Mouse (Mus musculus): ENCODE data around the gene Mab21l1.

The Mab21l1 gene

DNA sequence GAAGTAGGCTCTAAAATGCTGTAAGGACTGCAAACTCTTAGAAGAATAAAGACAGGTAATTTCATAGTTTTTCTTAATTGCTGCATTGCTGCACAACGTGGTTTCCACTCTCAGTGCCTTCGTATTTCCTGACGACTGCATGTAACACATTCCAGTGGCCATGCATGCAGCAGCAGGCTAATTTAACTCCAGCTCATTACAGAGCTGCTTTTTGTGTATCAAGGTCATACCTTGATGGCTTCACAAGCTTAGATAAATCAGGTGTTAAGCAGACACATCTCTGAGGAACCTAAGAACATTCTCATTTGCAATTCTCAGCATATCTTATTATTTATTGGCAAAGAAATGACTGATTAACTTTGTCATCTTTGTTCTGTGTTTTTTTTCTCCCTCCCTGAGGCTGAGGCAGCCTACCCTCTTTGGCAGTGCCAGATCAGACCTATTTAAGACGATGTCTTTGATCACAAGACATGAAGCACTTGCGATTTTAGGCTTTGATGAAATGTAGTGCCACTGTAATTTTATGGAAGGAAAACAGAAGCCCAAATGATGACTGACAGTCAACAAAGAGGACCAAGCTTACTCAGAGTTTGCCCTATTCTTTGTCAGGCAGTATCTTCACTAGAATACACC lies 32.8 kb downstream of the Mab21l1 start:
- DNase-seq (ENCODE audit: low read depth in 1 of 2, low spot score in 2 of 2) = no peak

DNA sequence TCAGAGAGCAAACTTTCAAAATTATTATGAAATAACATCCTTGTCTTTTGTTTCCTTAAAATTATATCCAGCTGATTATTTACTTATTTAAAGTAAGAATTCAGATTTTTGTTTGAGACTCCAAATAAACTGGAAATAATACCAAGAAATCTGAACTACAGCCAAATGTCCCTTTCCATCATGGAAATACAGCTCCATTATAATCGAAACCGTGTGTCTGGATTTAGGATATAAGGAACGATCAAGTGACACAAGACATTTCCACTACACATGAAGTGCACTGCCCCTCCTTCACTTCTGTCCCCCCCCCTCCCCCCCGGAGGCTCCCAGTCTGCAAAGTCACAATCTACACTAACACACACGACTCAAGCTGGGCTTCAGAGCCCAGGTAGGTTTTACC lies 33.8 kb downstream of the Mab21l1 start:
- DNase-seq (ENCODE audit: low read depth in 1 of 2, low spot score in 2 of 2) = no peak

DNA sequence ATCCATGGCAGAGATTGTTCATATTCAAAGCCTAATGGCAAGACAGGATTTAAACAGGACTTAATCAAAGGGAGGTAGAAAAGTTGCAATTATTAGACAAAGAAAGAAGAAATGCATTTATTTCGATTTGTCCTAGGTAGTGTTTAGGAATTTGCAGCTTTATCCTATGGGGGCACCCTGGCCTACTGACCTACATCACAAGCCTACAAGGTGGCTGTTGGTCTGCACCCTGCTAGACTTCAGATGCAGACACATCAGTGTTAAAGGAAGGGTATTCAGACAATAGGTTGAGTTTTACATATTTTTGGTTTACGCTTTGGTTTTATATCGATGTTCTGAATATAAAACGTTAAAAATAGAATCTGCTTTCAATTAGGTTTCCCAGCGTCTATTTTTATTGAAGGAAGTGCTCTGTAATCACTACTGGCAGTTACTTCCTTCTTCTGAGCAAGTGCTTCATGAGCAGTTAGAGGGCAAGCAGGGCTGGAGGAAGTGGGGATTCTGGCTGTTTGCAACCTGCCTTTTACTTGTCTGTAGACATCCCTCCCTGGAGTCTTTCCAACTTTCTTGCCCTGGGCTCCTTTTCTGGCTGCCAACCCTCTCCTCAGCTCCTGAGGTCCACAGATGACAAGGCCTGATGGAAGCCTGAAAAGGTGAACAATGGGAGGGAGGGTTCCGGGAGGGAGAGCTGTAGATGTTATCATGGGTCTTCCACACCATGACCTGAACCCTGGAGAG lies 34.5 kb downstream of the Mab21l1 start:
- peak in 1 of 2 experiments; percentile 2 for DNase-seq (ENCODE audit: low read depth in 1 of 2, low spot score in 2 of 2)

DNA sequence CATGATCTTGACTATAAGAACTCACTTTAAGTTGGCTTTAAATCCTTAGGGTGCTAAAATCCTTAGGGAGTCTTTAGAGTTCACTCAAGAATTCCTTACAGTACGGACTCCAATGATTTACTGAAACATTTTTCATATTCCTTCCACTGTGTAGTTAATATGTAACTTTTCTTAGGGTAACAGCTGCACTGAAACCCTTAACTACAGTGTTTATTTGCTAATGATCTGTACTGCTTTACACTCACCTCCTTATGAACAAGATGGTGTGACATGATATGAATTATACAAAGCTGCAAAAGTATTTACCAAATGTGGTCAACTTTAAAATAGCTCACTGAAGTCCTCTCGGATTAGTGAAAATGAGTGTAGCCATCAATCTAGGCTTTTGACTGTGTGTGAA lies 35.8 kb downstream of the Mab21l1 start:
- DNase-seq (ENCODE audit: low read depth in 1 of 2, low spot score in 2 of 2) = no peak

DNA sequence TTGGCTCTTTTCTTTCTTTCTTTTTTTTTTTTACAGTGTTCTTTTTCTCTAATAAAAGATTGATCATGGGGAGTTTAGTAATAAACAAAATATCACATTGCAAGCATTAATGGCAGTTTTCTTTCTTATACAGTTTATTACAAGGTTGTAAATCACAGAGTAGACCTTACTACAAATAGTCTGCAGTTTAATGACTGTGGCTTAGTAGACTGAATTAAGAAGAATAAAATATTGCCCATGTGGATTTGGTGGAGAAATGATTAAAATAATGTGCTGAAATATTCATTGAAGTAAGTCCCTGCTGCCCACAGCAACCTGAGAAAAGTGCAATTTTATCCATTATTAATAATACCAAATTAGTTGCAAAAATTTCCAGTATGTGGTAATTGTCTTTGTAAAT lies 37.3 kb downstream of the Mab21l1 start:
- no peak for DNase-seq (ENCODE audit: low read depth in 1 of 2, low spot score in 2 of 2)

DNA sequence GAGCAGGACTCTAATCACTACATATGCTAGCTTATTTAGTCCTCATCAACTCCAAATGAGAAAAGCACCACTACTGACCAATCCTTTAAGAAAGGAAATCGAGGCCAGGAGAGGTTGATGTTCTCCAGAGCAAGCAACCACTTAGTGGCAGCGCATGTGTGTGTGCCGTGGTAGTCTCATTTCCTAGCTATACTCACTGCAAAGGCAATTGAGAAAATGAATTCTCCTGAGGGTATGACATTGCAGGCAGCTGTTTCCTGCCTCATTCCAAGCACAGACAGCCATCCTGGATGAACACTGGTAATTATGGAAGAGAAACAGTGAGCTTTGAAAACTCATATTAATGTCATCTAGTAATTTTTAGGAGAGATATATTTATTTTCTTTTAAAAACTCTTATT lies 42.6 kb downstream of the Mab21l1 start:
- DNase-seq (ENCODE audit: low read depth in 1 of 2, low spot score in 2 of 2) = no peak

DNA sequence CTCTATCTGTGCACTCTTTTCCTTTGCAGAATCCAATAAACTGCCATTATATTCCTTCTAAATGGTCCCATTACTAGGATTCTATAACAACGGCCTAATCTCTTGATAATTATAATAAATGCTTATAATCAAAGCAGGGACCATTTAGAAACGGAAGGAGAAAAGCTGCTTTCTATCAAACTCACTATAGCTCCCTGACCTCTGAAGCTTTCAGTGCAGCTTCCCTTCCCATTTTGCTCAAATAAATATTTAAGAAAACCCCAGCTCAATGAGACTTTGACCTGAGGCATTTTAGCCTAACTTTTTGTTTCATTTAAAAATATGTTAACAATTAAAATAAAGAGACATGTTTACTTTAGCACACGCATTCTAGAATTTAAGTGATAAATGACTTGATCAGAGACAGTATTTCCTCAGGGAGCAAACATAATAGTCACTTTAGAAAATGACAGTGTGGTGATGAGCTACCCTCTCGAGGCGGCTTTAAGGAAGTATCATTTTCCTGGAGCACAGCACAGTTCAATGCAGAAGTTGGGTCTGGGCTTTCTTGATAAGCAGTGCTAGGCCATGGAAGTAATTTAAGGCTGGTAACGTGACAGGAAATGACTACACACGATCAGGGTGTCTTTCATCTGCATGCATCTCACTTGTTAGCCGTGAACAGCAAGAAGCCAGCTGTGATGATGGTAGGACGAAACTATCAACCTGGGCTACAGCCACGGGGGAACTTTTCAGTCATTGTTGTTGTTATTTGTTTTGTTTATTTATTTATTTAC lies 46.4 kb downstream of the Mab21l1 start:
- no peak for DNase-seq (ENCODE audit: low read depth in 1 of 2, low spot score in 2 of 2)

DNA sequence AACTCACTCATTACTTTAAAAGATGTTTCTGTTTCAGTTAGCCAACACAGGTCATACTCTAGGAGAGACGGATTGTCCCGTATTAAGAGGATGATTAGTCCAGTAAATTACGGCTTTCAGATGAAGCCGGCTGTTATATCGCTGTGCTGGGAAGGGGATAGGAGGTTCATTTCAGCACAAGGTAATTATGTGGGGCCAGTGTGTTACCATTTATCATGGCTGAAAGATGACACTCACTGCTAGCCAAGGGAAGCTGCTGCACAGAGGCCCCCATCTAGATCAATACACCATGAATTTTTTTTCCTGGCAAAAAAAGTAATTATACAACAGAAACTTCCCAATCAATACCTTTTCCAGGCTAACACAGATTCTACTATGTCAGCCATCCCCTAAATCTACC lies 47.9 kb downstream of the Mab21l1 start:
- DNase-seq (ENCODE audit: low read depth in 1 of 2, low spot score in 2 of 2) = no peak

Data from monocyte, adult 2 months (primary cell).